In genomic region chr15:52963918-52964317, GRCm38 (mm10) we compare ENCODE assay signal across 14 mouse cellular contexts.
A peak's percentile ranks its signal among the peaks of the same experiment; 100 is the strongest.
DNase-seq lines count a peak whose midpoint lies in the region; ATAC-seq lines count a peak whose summit lies in the region.
"Had no signal": no experiment of that assay in that cellular context is flagged by ENCODE, and none has a peak within 500 bp of the region (broad histone marks: within the 10 kb centered on the region; RNA-seq: fewer than 3 reads in every experiment).

No protein-coding gene starts in this region.

- no peaks in the 10 kb centered on the region for H3K36me3 ChIP-seq in forebrain, embryonic 10.5 days (replicated peaks)
- no peaks in the 10 kb centered on the region for H3K36me3 ChIP-seq in forebrain, embryonic 16.5 days (ENCODE audit: control insufficient read depth, insufficient read depth)
- no peaks in the 10 kb centered on the region for H3K36me3 ChIP-seq in embryonic facial prominence, embryonic 14.5 days (ENCODE audit: control insufficient read depth, insufficient read depth, low read length)
- no peaks in the 10 kb centered on the region for H3K36me3 ChIP-seq in midbrain, embryonic 14.5 days (ENCODE audit: control insufficient read depth, insufficient read depth, low read length)
- H3K36me3 ChIP-seq: limb, embryonic 10.5 days; liver, embryonic 13.5 days; neural tube, embryonic 13.5 days had no signal

- H3K9me3 ChIP-seq in forebrain, embryonic 10.5 days, result no peaks in the 10 kb centered on the region
- H3K9me3 ChIP-seq in forebrain, embryonic 16.5 days (ENCODE audit: control insufficient read depth, low read length), result no peaks in the 10 kb centered on the region
- H3K9me3 ChIP-seq in embryonic facial prominence, embryonic 14.5 days (ENCODE audit: control insufficient read depth, low read length), result no peaks in the 10 kb centered on the region
- H3K9me3 ChIP-seq in midbrain, embryonic 14.5 days (ENCODE audit: control insufficient read depth, low read length), result no peaks in the 10 kb centered on the region
- H3K9me3 ChIP-seq: limb, embryonic 10.5 days; liver, embryonic 13.5 days; neural tube, embryonic 13.5 days had no signal

- WGBS in forebrain, embryonic 10.5 days, result 8% methylated on average over 2 of the region's 2 CpGs
- WGBS in forebrain, embryonic 16.5 days, result 12% methylated on average over 2 of the region's 2 CpGs
- 27% methylated on average over 2 of the region's 2 CpGs for WGBS in embryonic facial prominence, embryonic 14.5 days
- WGBS in midbrain, embryonic 14.5 days, result 5% methylated on average over 2 of the region's 2 CpGs

- no peak overlapping the region for H3K4me3 ChIP-seq in forebrain, embryonic 10.5 days
- no peak overlapping the region for H3K4me3 ChIP-seq in forebrain, embryonic 16.5 days (replicated peaks; ENCODE audit: low read length)
- no peak overlapping the region for H3K4me3 ChIP-seq in embryonic facial prominence, embryonic 14.5 days (ENCODE audit: low read depth, low read length)
- H3K4me3 ChIP-seq in midbrain, embryonic 14.5 days (replicated peaks; ENCODE audit: low read depth, low read length), result no peak overlapping the region
- H3K4me3 ChIP-seq: limb, embryonic 10.5 days; liver, embryonic 13.5 days; neural tube, embryonic 13.5 days had no signal

- ATAC-seq in forebrain, embryonic 16.5 days, result no peak
- no peak; the same call in 1 of the 2 replicates for ATAC-seq in embryonic facial prominence, embryonic 14.5 days (ENCODE audit: low read depth)
- peak; percentile 62; the same call in 1 of the 2 replicates for ATAC-seq in midbrain, embryonic 14.5 days (ENCODE audit: low FRiP score, low TSS enrichment)
- ATAC-seq: activated CD4-positive, CD25-positive, alpha-beta regulatory T cell, adult 4 months had no signal

- no peak for DNase-seq in forebrain, embryonic 10.5 days (ENCODE audit: extremely low spot score, low spot score)
- DNase-seq in lung, postnatal 10 days, result peak; percentile 11
- no peak for DNase-seq in lung, postnatal 25 days (ENCODE audit: low spot score)
- DNase-seq in embryonic facial prominence, embryonic 14.5 days (ENCODE audit: low spot score), result peak; percentile 32
- DNase-seq in midbrain, embryonic 14.5 days, result peak; percentile 21
- no peak for DNase-seq in ovary, adult 18-20 months (ENCODE audit: low spot score)
- no peak for DNase-seq in kidney, postnatal 25 days
- DNase-seq: adrenal gland, postnatal 36 days; kidney, adult 2 months; liver, embryonic 13.5 days had no signal

- H3K27me3 ChIP-seq in forebrain, embryonic 10.5 days (ENCODE audit: poor library complexity, severe bottlenecking), result no peaks in the 10 kb centered on the region
- H3K27me3 ChIP-seq in forebrain, embryonic 16.5 days (replicated peaks; ENCODE audit: control insufficient read depth, insufficient read depth, low read length), result no peaks in the 10 kb centered on the region
- H3K27me3 ChIP-seq in embryonic facial prominence, embryonic 14.5 days (replicated peaks; ENCODE audit: control insufficient read depth, insufficient read depth, low read length), result no peaks in the 10 kb centered on the region
- no peaks in the 10 kb centered on the region for H3K27me3 ChIP-seq in midbrain, embryonic 14.5 days (ENCODE audit: control insufficient read depth, insufficient read depth, low read length)
- H3K27me3 ChIP-seq: liver, embryonic 13.5 days; neural tube, embryonic 13.5 days had no signal

- H3K4me1 ChIP-seq in forebrain, embryonic 10.5 days, result peaks cover 11% of the 10 kb centered on the region
- no peaks in the 10 kb centered on the region for H3K4me1 ChIP-seq in forebrain, embryonic 16.5 days (replicated peaks; ENCODE audit: control insufficient read depth, insufficient read depth, low read length)
- H3K4me1 ChIP-seq in embryonic facial prominence, embryonic 14.5 days (ENCODE audit: control insufficient read depth, insufficient read depth, low read length), result peaks cover 4% of the 10 kb centered on the region; the same call in 1 of the 2 replicates
- 0 out of 2 replicates have a peak, but pooled peaks cover 4% of the 10 kb centered on the region for H3K4me1 ChIP-seq in midbrain, embryonic 14.5 days (ENCODE audit: control insufficient read depth, insufficient read depth, low read length)
- H3K4me1 ChIP-seq: liver, embryonic 13.5 days had no signal

- no peak overlapping the region for H3K9ac ChIP-seq in forebrain, embryonic 16.5 days (replicated peaks; ENCODE audit: low read depth, low read length)
- H3K9ac ChIP-seq in embryonic facial prominence, embryonic 14.5 days (ENCODE audit: low read depth, low read length), result no peak overlapping the region
- no peak overlapping the region for H3K9ac ChIP-seq in midbrain, embryonic 14.5 days (replicated peaks; ENCODE audit: low read length)
- H3K9ac ChIP-seq: liver, embryonic 13.5 days; neural tube, embryonic 13.5 days had no signal

- no peak overlapping the region for H3K4me2 ChIP-seq in forebrain, embryonic 16.5 days (ENCODE audit: low read length)
- no peak overlapping the region for H3K4me2 ChIP-seq in embryonic facial prominence, embryonic 14.5 days (ENCODE audit: low read depth, low read length)
- no peak overlapping the region for H3K4me2 ChIP-seq in midbrain, embryonic 14.5 days (ENCODE audit: low read length)
- H3K4me2 ChIP-seq: liver, embryonic 13.5 days; neural tube, embryonic 13.5 days had no signal

- H3K27ac ChIP-seq in forebrain, embryonic 10.5 days, result 0 out of 2 replicates have a peak overlapping the region, but pooled peaks have one; percentile 40
- H3K27ac ChIP-seq in forebrain, embryonic 16.5 days (ENCODE audit: low read length), result no peak overlapping the region
- H3K27ac ChIP-seq in embryonic facial prominence, embryonic 14.5 days (replicated peaks; ENCODE audit: low read depth, low read length), result no peak overlapping the region
- no peak overlapping the region for H3K27ac ChIP-seq in midbrain, embryonic 14.5 days (replicated peaks; ENCODE audit: low read depth, low read length)
- H3K27ac ChIP-seq: limb, embryonic 10.5 days; liver, embryonic 13.5 days; neural tube, embryonic 13.5 days had no signal

Comparison
In these comparisons a context has a peak if more than half of its experiments do, and no peak if none do; other contexts are left out.
1. DNase-seq: peak in lung, postnatal 10 days (single experiment), embryonic facial prominence, embryonic 14.5 days (single experiment) and midbrain, embryonic 14.5 days (single experiment); none in forebrain, embryonic 10.5 days (single experiment), lung, postnatal 25 days (single experiment), ovary, adult 18-20 months (single experiment) and kidney, postnatal 25 days (0 of 2).